Mouse (Mus musculus): ENCODE data around the gene Polr2e. TPM values are rescaled to one million over a fixed set of nuclear protein-coding genes. Genes with fewer than 3 reads are reported as not detected.
"Not testable (repeated sequence)": the region's sequence is repeated elsewhere in the genome, so short reads cannot be mapped to it uniquely, and the experiment has no call there.

Gene Polr2e
- polyA plus RNA-seq, 1 experiment from 2014 or later = 149 TPM

- Histone ChIP-seq H3K9ac (no peak overlapping the region), H3K36me3 (peaks cover 63% of the 10 kb centered on the region), H3K9me3 (no peaks in the 10 kb centered on the region), H3K4me3 (no peak overlapping the region), H3K27me3 (replicated peaks) (no peaks in the 10 kb centered on the region), H3K4me2 (no peak overlapping the region), H3K4me1 (peaks cover 30% of the 10 kb centered on the region), H3K27ac (replicated peaks) (no peak overlapping the region)
- WGBS = 83% methylated on average over 4 of the region's 4 CpGs
- no peak for ATAC-seq (ENCODE audit: extremely low read depth, insufficient number of reproducible peaks, low FRiP score, low TSS enrichment)
These were observed 16.9 kb upstream of the Polr2e start for GRCm38 (mm10) chr10:80056506-80056905.

- Histone ChIP-seq H3K27ac (replicated peaks) (no peak overlapping the region), H3K36me3 (peaks cover 57% of the 10 kb centered on the region), H3K27me3 (replicated peaks) (no peaks in the 10 kb centered on the region), H3K9me3 (no peaks in the 10 kb centered on the region), H3K4me2 (peak overlapping the region; percentile 91), H3K4me1 (peaks cover 36% of the 10 kb centered on the region), H3K4me3 (peak overlapping the region; percentile 94; the same call in 1 of the 2 replicates), H3K9ac (peak overlapping the region; percentile 99)
- ATAC-seq (ENCODE audit: extremely low read depth, insufficient number of reproducible peaks, low FRiP score, low TSS enrichment) = no peak
- 51% methylated on average over 9 of the region's 10 CpGs for WGBS
These were observed 16.3 kb upstream of the Polr2e start for GRCm38 (mm10) chr10:80055891-80056290.

GRCm38 (mm10) chr10:80055364-80055763 lies 15.8 kb upstream of the Polr2e start:
- peak overlapping the region; percentile 91 for H3K4me2 ChIP-seq
- H3K9me3 ChIP-seq = no peaks in the 10 kb centered on the region
- H3K27me3 ChIP-seq (replicated peaks) = no peaks in the 10 kb centered on the region
- no peak for ATAC-seq (ENCODE audit: extremely low read depth, insufficient number of reproducible peaks, low FRiP score, low TSS enrichment)
- peaks cover 52% of the 10 kb centered on the region for H3K36me3 ChIP-seq
- H3K4me1 ChIP-seq = peaks cover 41% of the 10 kb centered on the region
- H3K4me3 ChIP-seq = peak overlapping the region; percentile 94
- WGBS = 72% methylated on average over 5 of the region's 5 CpGs
- H3K9ac ChIP-seq = peak overlapping the region; percentile 99
- no peak overlapping the region for H3K27ac ChIP-seq (replicated peaks)

- peak overlapping the region; percentile 94 for H3K4me3 ChIP-seq
- H3K4me1 ChIP-seq = peaks cover 45% of the 10 kb centered on the region
- WGBS = 14% methylated on average over 3 of the region's 3 CpGs
- H3K4me2 ChIP-seq = peak overlapping the region; percentile 91
- peaks cover 47% of the 10 kb centered on the region for H3K36me3 ChIP-seq
- not testable (repeated sequence) for H3K9me3 ChIP-seq; ATAC-seq (ENCODE audit: extremely low read depth, insufficient number of reproducible peaks, low FRiP score, low TSS enrichment); H3K27me3 ChIP-seq (replicated peaks)
- peak overlapping the region; percentile 99 for H3K27ac ChIP-seq (replicated peaks)
- peak overlapping the region; percentile 99 for H3K9ac ChIP-seq
These were observed 15.3 kb upstream of the Polr2e start for GRCm38 (mm10) chr10:80054911-80055310.

GRCm38 (mm10) chr10:80053831-80054815 lies 14.5 kb upstream of the Polr2e start:
- peaks cover 52% of the 10 kb centered on the region for H3K4me1 ChIP-seq
- H3K27me3 ChIP-seq (replicated peaks) = no peaks in the 10 kb centered on the region
- H3K4me3 ChIP-seq = peak overlapping the region; percentile 94
- WGBS = under 1% methylated on average over 77 of the region's 77 CpGs
- H3K27ac ChIP-seq (replicated peaks) = peak overlapping the region; percentile 99
- peaks cover 39% of the 10 kb centered on the region for H3K36me3 ChIP-seq
- peak overlapping the region; percentile 91 for H3K4me2 ChIP-seq
- H3K9me3 ChIP-seq = no peaks in the 10 kb centered on the region
- H3K9ac ChIP-seq = peak overlapping the region; percentile 99
- ATAC-seq (ENCODE audit: extremely low read depth, insufficient number of reproducible peaks, low FRiP score, low TSS enrichment) = peak; percentile 39

- under 1% methylated on average over 47 of the region's 47 CpGs for WGBS
- Histone ChIP-seq H3K27me3 (replicated peaks) (no peaks in the 10 kb centered on the region), H3K4me2 (peak overlapping the region; percentile 91), H3K4me1 (peaks cover 60% of the 10 kb centered on the region), H3K9me3 (no peaks in the 10 kb centered on the region), H3K36me3 (peaks cover 31% of the 10 kb centered on the region), H3K4me3 (peak overlapping the region; percentile 94), H3K27ac (replicated peaks) (peak overlapping the region; percentile 99), H3K9ac (peak overlapping the region; percentile 99)
- ATAC-seq (ENCODE audit: extremely low read depth, insufficient number of reproducible peaks, low FRiP score, low TSS enrichment) = peak; percentile 94
These were observed 13.7 kb upstream of the Polr2e start for GRCm38 (mm10) chr10:80053259-80053780.

- Histone ChIP-seq H3K9me3 (no peaks in the 10 kb centered on the region), H3K4me1 (peaks cover 69% of the 10 kb centered on the region), H3K4me3 (no peak overlapping the region), H3K4me2 (peak overlapping the region; percentile 67), H3K27ac (replicated peaks) (peak overlapping the region; percentile 78), H3K27me3 (replicated peaks) (no peaks in the 10 kb centered on the region), H3K36me3 (peaks cover 22% of the 10 kb centered on the region), H3K9ac (peak overlapping the region; percentile 72)
- 77% methylated on average over 5 of the region's 5 CpGs for WGBS
- no peak for ATAC-seq (ENCODE audit: extremely low read depth, insufficient number of reproducible peaks, low FRiP score, low TSS enrichment)
These were observed 12.8 kb upstream of the Polr2e start for GRCm38 (mm10) chr10:80052374-80052764.

- 26% methylated on average over 14 of the region's 14 CpGs for WGBS
These were observed 12.2 kb upstream of the Polr2e start for GRCm38 (mm10) chr10:80051618-80052373.

GRCm38 (mm10) chr10:80050885-80051617 lies 11.5 kb upstream of the Polr2e start:
- peak overlapping the region; percentile 58 for H3K9ac ChIP-seq

More at GRCm38 (mm10) chr10:80051618-80052373, 12.2 kb upstream of the Polr2e start:
- H3K36me3 ChIP-seq = peaks cover 16% of the 10 kb centered on the region
- H3K4me1 ChIP-seq = peaks cover 69% of the 10 kb centered on the region
- H3K4me2 ChIP-seq = peak overlapping the region; percentile 67
- H3K9ac ChIP-seq = peak overlapping the region; percentile 72
- H3K27ac ChIP-seq (replicated peaks) = peak overlapping the region; percentile 78
- ATAC-seq (ENCODE audit: extremely low read depth, insufficient number of reproducible peaks, low FRiP score, low TSS enrichment) = no peak
- no peak overlapping the region for H3K4me3 ChIP-seq
- no peaks in the 10 kb centered on the region for H3K27me3 ChIP-seq (replicated peaks)
- H3K9me3 ChIP-seq = no peaks in the 10 kb centered on the region

GRCm38 (mm10) chr10:80050244-80050643 lies 10.6 kb upstream of the Polr2e start:
- Histone ChIP-seq H3K4me2 (no peak overlapping the region), H3K4me3 (no peak overlapping the region), H3K4me1 (peaks cover 61% of the 10 kb centered on the region), H3K9ac (peak overlapping the region; percentile 58; the same call in 1 of the 2 replicates), H3K36me3 (peaks cover 2% of the 10 kb centered on the region; the same call in 1 of the 2 replicates), H3K27ac (replicated peaks) (peak overlapping the region; percentile 78), H3K27me3 (replicated peaks) (no peaks in the 10 kb centered on the region), H3K9me3 (no peaks in the 10 kb centered on the region)
- no peak for ATAC-seq (ENCODE audit: extremely low read depth, insufficient number of reproducible peaks, low FRiP score, low TSS enrichment)
- WGBS = 42% methylated on average over 6 of the region's 6 CpGs

More at GRCm38 (mm10) chr10:80050885-80051617, 11.5 kb upstream of the Polr2e start:
- Histone ChIP-seq H3K36me3 (peaks cover 10% of the 10 kb centered on the region), H3K4me1 (peaks cover 69% of the 10 kb centered on the region), H3K27ac (replicated peaks) (peak overlapping the region; percentile 78), H3K4me3 (no peak overlapping the region), H3K4me2 (no peak overlapping the region), H3K9me3 (no peaks in the 10 kb centered on the region), H3K27me3 (replicated peaks) (no peaks in the 10 kb centered on the region)
- no peak for ATAC-seq (ENCODE audit: extremely low read depth, insufficient number of reproducible peaks, low FRiP score, low TSS enrichment)
- WGBS = 40% methylated on average over 15 of the region's 15 CpGs
